Comparison of ENCODE assay signal across 11 mouse cellular contexts in genomic region chr19:41577576-41577975, GRCm38 (mm10).
"Had no signal": no experiment of that assay in that cellular context is flagged by ENCODE, and none has a peak within 500 bp of the region (broad histone marks: within the 10 kb centered on the region; RNA-seq: fewer than 3 reads in every experiment).

No protein-coding gene starts in this region.

- H3K27me3 ChIP-seq: hindbrain, embryonic 15.5 days; limb, embryonic 15.5 days; lung, embryonic 15.5 days; midbrain, embryonic 12.5 days; neural tube, embryonic 13.5 days had no signal

- H3K4me1 ChIP-seq: hindbrain, embryonic 15.5 days; limb, embryonic 15.5 days; lung, embryonic 15.5 days; neural tube, embryonic 13.5 days had no signal

- H3K27ac ChIP-seq: hindbrain, embryonic 15.5 days; left cerebral cortex, adult 2 months; limb, embryonic 15.5 days; lung, embryonic 15.5 days; midbrain, embryonic 12.5 days; neural tube, embryonic 13.5 days had no signal

- DNase-seq: kidney, postnatal 10 days; lung, postnatal 14 days; right cerebral cortex, postnatal 25 days; thymus, postnatal 4 days had no signal

- H3K9ac ChIP-seq: hindbrain, embryonic 15.5 days; limb, embryonic 15.5 days; lung, embryonic 15.5 days; midbrain, embryonic 12.5 days; neural tube, embryonic 13.5 days had no signal

- ATAC-seq: midbrain, embryonic 16.5 days had no signal

- H3K4me3 ChIP-seq: hindbrain, embryonic 15.5 days; left cerebral cortex, adult 2 months; limb, embryonic 15.5 days; lung, embryonic 15.5 days; midbrain, embryonic 12.5 days; neural tube, embryonic 13.5 days had no signal

- H3K4me2 ChIP-seq: hindbrain, embryonic 15.5 days; limb, embryonic 15.5 days; lung, embryonic 15.5 days; midbrain, embryonic 12.5 days; neural tube, embryonic 13.5 days had no signal

- H3K9me3 ChIP-seq: hindbrain, embryonic 15.5 days; limb, embryonic 15.5 days; lung, embryonic 15.5 days; midbrain, embryonic 12.5 days; neural tube, embryonic 13.5 days had no signal
